Mouse (Mus musculus) embryonic facial prominence, embryonic 13.5 days (tissue): Measurements from ENCODE around the gene Tubg1. TPM values are rescaled to one million over a fixed set of nuclear protein-coding genes. Genes with fewer than 3 reads are reported as not detected.

ENCODE experiments used
- ATAC-seq: fragments of 200-750 bp; cut with Nextera tagmentation; 2 replicates; pipeline ENCODE4 v1.8.0; 2017; ENCODE audit warnings: low read depth; ENCODE audit not compliant: insufficient number of reproducible peaks, insufficient read depth, low FRiP score, low TSS enrichment
- H3K27ac ChIP-seq: fragments of 300-500 bp; sonication (generic); 2 replicates; pipeline ENCODE4 v1.5.1; 2015; ENCODE audit warnings: moderate library complexity, mild to moderate bottlenecking, inconsistent platforms
- H3K27me3 ChIP-seq: fragments of 300-500 bp; sonication (generic); 2 replicates; pipeline ENCODE4 v1.6.1; 2015; ENCODE audit warnings: mild to moderate bottlenecking, inconsistent platforms
- H3K36me3 ChIP-seq: fragments of 300-500 bp; sonication (generic); 2 replicates; pipeline ENCODE4 v1.6.1; 2015; ENCODE audit warnings: mild to moderate bottlenecking, inconsistent platforms
- H3K4me1 ChIP-seq: fragments of 300-500 bp; sonication (generic); 2 replicates; pipeline ENCODE4 v1.6.1; 2015; ENCODE audit warnings: inconsistent platforms
- H3K4me2 ChIP-seq: fragments of 300-500 bp; sonication (generic); 2 replicates; pipeline ENCODE4 v1.6.1; 2015; ENCODE audit warnings: moderate library complexity, mild to moderate bottlenecking, inconsistent platforms
- H3K4me3 ChIP-seq: fragments of 300-500 bp; sonication (generic); 2 replicates; pipeline ENCODE4 v1.5.1; 2015; ENCODE audit warnings: mild to moderate bottlenecking, inconsistent platforms
- H3K9ac ChIP-seq: fragments of 300-500 bp; sonication (generic); 2 replicates; pipeline ENCODE4 v1.6.1; 2015; ENCODE audit warnings: mild to moderate bottlenecking, inconsistent platforms
- H3K9me3 ChIP-seq: fragments of 300-500 bp; sonication (generic); 2 replicates; pipeline ENCODE4 v1.6.1; 2016; ENCODE audit warnings: inconsistent platforms
- WGBS: fragments of 180-500 bp; shearing (Covaris S2); methylation state at CpG from one replicate; pipeline ENCODE4 v1.1.7; 2015; ENCODE audit warnings: mixed read lengths; 5-methylcytosine and 5-hydroxymethylcytosine counted together
- microRNA-seq: library from miRNA; unstranded; fragments of <30 nt; microRNA quantifications from one replicate; pipeline ENCODE4, GENCODE M21; 2016
- polyA plus RNA-seq: library from polyadenylated mRNA; unstranded; fragments of >200 nt; fragmentation: Nextera tagmentation; extraction: Ambion mirVana; gene quantifications from 2 replicates; pipeline ENCODE4 v1.2.1, GENCODE M21; 2015

Gene Tubg1
- polyA plus RNA-seq, 1 experiment from 2014 or later = 77.2 TPM

GRCm38 (mm10) chr11:101174851-101175628 lies 55.3 kb downstream of the Tubg1 start, which contains the start of gene Ccr10:
Gene Ccr10 (minus strand): TSS chr11:101175443.
- no peaks in the 10 kb centered on the region for H3K9me3 ChIP-seq
- H3K36me3 ChIP-seq = no peaks in the 10 kb centered on the region
- H3K27me3 ChIP-seq = peaks cover 76% of the 10 kb centered on the region
- peaks cover 68% of the 10 kb centered on the region for H3K4me1 ChIP-seq
- H3K27ac ChIP-seq = no peak within 1 kb of the TSS
- WGBS = 12% methylated on average over 14 of the region's 14 CpGs
- H3K4me2 ChIP-seq = peak within 1 kb of the TSS; percentile 67
- peak within 1 kb of the TSS; percentile 39 for H3K4me3 ChIP-seq
- no peak for ATAC-seq
- peak within 1 kb of the TSS; percentile 56; the same call in 1 of the 2 replicates for H3K9ac ChIP-seq

GRCm38 (mm10) chr11:101175636-101176116 lies 55.9 kb downstream of the Tubg1 start:
- no peak overlapping the region for H3K27ac ChIP-seq
- H3K27me3 ChIP-seq = peaks cover 75% of the 10 kb centered on the region
- ATAC-seq = no peak
- H3K36me3 ChIP-seq = no peaks in the 10 kb centered on the region
- H3K4me1 ChIP-seq = peaks cover 62% of the 10 kb centered on the region
- H3K9me3 ChIP-seq = no peaks in the 10 kb centered on the region
- 7% methylated on average over 11 of the region's 11 CpGs for WGBS
- peak overlapping the region; percentile 35 for H3K4me3 ChIP-seq
- peak overlapping the region; percentile 57 for H3K4me2 ChIP-seq
- 0 out of 2 replicates have a peak overlapping the region, but pooled peaks have one; percentile 7 for H3K9ac ChIP-seq

Small RNA genes within 50 kb of the gene (microRNA-seq; reads per million reads assigned to microRNA genes)
- not detected for gene Gm27626

Other genes with a start within 250 kb of the Tubg1 start
- 40.7 and 48.3 TPM in 2 replicates for gene Stat3, start 180.4 kb upstream of the Tubg1 start, polyA plus RNA-seq
- 152 and 169 TPM in 2 replicates for gene Cavin1, start 149.1 kb upstream of the Tubg1 start, polyA plus RNA-seq
- 33.2 and 38.8 TPM in 2 replicates for gene Atp6v0a1, start 110.5 kb upstream of the Tubg1 start, polyA plus RNA-seq
- gene Naglu, start 49.9 kb upstream of the Tubg1 start, polyA plus RNA-seq = 8.7 and 9.0 TPM in 2 replicates
- 0.15 TPM in 1 of 2 replicates, not detected in the other for gene Hsd17b1, start 41.5 kb upstream of the Tubg1 start, polyA plus RNA-seq
- 40.8 and 43.8 TPM in 2 replicates for gene Coasy, start 37.4 kb upstream of the Tubg1 start, polyA plus RNA-seq
- 46.8 and 50.9 TPM in 2 replicates for gene Mlx, start 32.7 kb upstream of the Tubg1 start, polyA plus RNA-seq
- gene Psmc3ip, start 24.5 kb upstream of the Tubg1 start, polyA plus RNA-seq = 43.5 and 46.1 TPM in 2 replicates
- gene Retreg3, start within 50 bp of the Tubg1 start, polyA plus RNA-seq = 19.2 and 21.4 TPM in 2 replicates
- 12.6 and 12.9 TPM in 2 replicates for gene Tubg2, start 36.0 kb downstream of the Tubg1 start, polyA plus RNA-seq
- 0.50 and 1.2 TPM in 2 replicates for gene Cntnap1, start 50.6 kb downstream of the Tubg1 start, polyA plus RNA-seq
- 9.7 and 10.2 TPM in 2 replicates for gene Plekhh3, start 51.4 kb downstream of the Tubg1 start, polyA plus RNA-seq
- gene Ccr10, start 55.5 kb downstream of the Tubg1 start, polyA plus RNA-seq = 0.15 and 0.27 TPM in 2 replicates
- gene Ezh1, start 106.5 kb downstream of the Tubg1 start, polyA plus RNA-seq = 16.9 and 19.8 TPM in 2 replicates
- 84.9 and 92.3 TPM in 2 replicates for gene Ramp2, start 126.1 kb downstream of the Tubg1 start, polyA plus RNA-seq
- 106 and 118 TPM in 2 replicates for gene Vps25, start 133.8 kb downstream of the Tubg1 start, polyA plus RNA-seq
- 9.8 and 10.9 TPM in 2 replicates for gene Wnk4, start 140.6 kb downstream of the Tubg1 start, polyA plus RNA-seq
- gene Cntd1, start 159.1 kb downstream of the Tubg1 start, polyA plus RNA-seq = 1.7 and 2.3 TPM in 2 replicates
- gene Coa3, start 159.2 kb downstream of the Tubg1 start, polyA plus RNA-seq = 193 and 196 TPM in 2 replicates
- gene Becn1, start 182.3 kb downstream of the Tubg1 start, polyA plus RNA-seq = 129 and 130 TPM in 2 replicates
- 138 and 148 TPM in 2 replicates for gene Psme3, start 196.3 kb downstream of the Tubg1 start, polyA plus RNA-seq
- gene Aoc2, start 205.1 kb downstream of the Tubg1 start, polyA plus RNA-seq = 1.3 and 1.7 TPM in 2 replicates
- 0.10 and 0.15 TPM in 2 replicates for gene Aoc3, start 210.7 kb downstream of the Tubg1 start, polyA plus RNA-seq
- not detected in 2 replicates for gene G6pc, start 247.6 kb downstream of the Tubg1 start, polyA plus RNA-seq